Mouse (Mus musculus): Measurements from ENCODE around the gene Cwh43.

The Cwh43 gene

DNA sequence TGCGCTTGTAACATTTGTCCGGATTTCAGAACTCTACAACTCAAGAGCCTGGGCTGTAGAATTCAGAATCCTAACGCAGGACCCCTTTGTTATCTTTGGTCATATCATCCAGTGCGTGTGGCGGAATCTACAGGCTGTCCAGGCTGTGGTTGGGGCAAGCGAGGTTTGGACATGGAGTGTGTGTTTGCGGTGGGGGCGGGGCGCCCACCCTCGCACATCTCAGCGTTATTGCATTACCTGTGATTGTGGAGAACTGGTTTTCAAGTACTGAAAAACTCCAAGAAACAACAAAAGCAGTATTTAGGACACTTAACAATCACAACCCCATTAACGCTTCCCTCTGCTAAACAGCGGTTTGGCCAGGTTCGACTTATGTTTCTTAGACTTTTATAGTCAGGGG is 84.0 kb downstream of the Cwh43 start:
- TF ChIP-seq GATA4 (IDR thresholded peaks at IDR 0.05; ENCODE audit: insufficient replicate concordance, low read length), result no peak

DNA sequence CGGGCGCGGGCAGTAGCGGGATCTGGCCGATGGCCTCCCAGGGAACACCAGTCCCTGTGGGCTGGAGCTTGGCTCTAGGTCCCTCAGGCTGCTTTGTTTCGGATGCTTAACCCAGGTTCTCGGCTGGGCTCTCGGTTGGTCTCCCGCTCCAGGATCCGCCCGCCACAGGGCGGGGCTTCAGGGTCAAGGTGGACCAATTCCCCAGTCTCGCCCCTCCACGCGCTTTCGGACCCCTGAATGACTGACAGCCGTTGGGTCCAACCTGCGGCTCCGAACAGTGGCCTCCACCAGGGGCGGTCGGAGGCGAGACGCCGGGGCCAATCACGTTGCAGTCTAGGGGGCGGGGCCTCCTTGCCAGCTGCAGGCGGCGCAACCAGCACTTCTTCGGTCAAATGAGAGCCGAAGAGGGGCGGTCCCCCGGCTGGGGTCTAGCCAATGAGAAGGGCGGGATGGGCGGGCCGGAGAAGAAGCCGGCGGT is 84.8 kb downstream of the Cwh43 start:
- no peak; the same call in 1 of the 2 replicates for TF ChIP-seq GATA4 (IDR thresholded peaks at IDR 0.05; ENCODE audit: insufficient replicate concordance, low read length)

DNA sequence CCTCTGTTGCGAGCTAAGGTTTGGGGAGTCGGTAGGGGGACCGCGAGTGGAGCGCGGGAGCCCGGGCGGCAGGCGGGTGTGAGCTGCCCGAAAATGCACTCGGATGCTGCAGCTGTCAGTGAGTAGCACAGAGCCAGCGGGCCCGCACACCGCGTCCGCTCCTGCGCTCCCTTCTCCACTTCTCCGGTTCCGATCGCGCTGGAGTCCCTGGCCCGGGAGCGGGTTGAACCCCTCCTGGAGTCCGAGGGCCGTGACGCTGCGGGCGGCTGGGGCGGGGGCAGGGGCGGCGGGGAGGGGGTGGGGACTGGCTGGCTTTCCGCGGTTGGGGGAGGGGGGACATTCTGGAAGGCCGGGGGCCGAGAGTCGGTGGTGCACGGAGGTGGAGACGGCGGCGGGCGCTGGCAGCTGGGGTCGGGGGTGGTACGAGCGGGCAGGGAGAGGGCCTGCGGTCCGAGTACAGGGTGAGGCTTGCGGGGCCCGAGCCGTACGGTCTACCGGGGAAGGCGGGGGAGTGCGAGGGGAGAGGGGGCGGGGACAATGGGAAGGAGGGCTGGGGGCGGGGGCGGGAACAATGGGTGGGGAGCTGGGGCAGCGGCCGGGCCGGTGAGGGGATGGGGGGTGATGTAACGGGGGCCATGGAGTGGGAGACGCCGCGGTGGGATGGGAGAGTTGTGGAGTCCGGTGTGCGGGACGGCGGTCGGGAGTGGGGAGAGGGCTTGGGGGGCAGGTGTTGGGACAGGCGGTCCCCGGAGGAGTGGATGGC is 85.4 kb downstream of the Cwh43 start:
- no peak for TF ChIP-seq GATA4 (IDR thresholded peaks at IDR 0.05; ENCODE audit: insufficient replicate concordance, low read length)

DNA sequence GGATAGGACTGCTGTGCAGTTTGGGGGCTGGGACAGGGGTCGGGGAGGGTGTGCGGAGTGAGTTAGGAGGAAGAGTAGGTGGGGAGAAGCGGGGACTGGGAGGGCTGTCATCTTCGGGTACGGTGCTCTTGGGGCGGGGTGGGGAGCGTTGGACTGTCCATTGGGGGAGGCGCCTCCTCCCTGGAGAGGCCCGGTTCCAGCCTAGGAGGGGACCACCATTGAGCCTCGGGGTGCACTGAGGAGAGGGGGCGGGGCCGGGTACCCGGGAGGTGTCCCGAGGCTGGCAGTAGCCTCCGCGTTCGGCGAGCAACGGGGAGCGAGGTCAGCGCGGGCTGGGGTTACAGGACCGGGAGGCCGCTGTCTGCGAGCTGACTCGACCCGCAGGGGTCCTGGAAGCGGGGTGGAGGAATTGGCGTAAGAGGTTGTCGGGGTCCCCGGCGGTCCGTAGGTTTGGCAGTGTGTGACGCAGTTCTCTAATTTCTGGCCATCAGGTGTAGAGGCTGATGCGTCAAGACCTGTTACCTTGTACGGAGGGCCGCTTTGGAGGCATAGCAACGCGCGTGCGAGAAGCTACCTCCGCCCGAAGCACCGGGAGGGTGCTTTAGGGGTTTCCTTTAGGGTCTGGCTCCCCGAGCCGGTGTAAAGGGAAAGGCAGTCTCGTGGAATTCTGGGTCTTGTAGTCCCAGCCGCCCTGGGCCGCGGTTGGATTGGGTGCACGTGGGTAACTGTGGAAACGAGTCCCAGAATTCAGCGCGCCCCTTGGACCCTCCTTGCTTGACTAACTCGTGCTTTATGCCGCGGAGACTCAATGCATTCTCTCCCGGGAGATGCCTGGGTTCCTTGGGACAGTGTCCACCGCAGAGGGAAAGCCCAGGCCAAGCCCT is 86.2 kb downstream of the Cwh43 start:
- TF ChIP-seq GATA4 (IDR thresholded peaks at IDR 0.05; ENCODE audit: insufficient replicate concordance, low read length), result no peak

DNA sequence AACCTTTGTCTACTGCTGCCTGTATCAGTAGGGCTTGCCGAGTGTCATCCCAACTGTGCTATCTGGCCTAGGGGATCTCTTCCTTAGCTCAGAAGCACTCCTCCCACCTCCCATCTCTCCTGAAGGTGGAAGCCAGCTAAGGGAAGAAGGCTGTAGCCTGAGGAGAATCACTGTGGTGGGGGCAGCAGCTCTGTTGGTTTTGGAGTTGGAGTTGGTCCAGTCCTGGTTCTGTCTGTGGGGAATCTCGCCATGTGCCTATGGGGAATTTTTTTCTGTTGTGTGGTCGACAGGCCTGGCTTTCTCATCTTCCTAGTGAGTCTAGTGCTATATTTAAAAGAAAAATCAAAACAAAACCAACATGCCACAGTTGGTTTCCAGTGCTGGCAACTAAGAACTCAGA is 91.5 kb downstream of the Cwh43 start:
- TF ChIP-seq GATA4 (IDR thresholded peaks at IDR 0.05; ENCODE audit: insufficient replicate concordance, low read length), result no peak

DNA sequence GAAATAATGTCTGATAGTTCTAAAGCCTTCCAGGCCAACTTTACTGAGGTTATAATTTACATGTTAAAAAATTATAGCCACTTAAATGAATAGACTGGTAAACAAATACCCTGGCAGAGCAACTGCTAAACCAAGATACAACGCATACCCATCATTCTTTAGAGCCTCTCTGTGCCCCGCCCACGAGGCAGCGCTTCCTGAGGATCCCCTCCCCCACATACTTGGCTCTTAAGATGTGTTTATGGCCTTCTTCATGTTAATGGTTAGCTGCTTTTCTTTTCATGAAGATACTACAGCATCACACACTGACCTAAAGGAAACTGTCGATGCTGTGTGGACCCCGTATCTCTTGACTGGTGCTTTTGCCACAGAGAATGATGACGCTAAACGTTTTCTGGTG is 92.7 kb downstream of the Cwh43 start:
- no peak for TF ChIP-seq GATA4 (IDR thresholded peaks at IDR 0.05; ENCODE audit: insufficient replicate concordance, low read length)

DNA sequence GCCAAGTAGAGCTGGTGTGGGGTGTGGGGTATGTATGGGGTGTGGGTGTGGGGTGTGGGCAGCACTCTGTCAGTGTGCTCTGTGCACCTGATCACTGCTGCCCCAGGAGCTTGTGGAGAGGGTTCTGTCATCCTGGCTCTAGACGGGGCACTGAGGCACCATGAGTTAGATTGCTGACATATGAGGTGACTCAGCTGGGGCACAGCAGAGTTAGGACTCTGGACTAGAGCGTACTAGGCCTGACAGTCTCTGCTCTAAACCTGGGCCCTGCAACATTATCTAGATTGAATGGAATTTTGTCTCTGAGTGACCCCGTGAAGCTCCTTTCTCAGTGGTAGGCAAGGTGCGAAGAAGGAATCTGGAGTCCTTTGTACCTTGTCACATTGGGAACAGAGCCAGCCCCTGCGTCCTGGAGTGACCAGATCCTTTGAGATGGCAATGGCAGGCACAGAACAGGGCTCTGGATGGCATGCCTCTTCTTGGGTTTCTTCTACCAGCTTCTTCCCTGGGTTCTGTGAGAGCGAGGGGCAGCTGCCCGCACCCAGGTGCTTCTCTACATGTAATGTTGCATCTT is 95.1 kb downstream of the Cwh43 start:
- no peak for TF ChIP-seq GATA4 (IDR thresholded peaks at IDR 0.05; ENCODE audit: insufficient replicate concordance, low read length)

DNA sequence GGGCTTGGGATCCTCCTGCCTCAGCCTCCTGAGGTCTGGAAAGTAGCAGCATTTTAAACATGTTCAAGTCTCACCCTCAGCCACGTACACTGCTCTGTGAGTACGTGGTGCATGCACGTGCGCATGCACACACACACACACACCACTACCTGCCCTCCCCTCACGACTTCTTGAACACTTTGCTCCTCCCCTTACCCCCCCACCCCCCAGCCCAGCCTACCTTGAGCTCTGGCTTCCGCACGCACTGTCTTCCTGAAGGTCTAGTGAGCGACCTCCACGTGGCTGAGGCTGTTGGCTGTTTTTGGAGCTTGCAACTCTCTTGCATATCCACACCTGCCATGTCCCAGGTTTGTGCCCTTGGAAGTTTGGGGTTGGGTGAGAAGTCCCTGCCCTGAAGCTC is 96.5 kb downstream of the Cwh43 start:
- TF ChIP-seq GATA4 (IDR thresholded peaks at IDR 0.05; ENCODE audit: insufficient replicate concordance, low read length), result no peak

Data from liver, adult (tissue).